Mouse (Mus musculus): ENCODE data around the gene Asf1b.

Gene Asf1b

DNA sequence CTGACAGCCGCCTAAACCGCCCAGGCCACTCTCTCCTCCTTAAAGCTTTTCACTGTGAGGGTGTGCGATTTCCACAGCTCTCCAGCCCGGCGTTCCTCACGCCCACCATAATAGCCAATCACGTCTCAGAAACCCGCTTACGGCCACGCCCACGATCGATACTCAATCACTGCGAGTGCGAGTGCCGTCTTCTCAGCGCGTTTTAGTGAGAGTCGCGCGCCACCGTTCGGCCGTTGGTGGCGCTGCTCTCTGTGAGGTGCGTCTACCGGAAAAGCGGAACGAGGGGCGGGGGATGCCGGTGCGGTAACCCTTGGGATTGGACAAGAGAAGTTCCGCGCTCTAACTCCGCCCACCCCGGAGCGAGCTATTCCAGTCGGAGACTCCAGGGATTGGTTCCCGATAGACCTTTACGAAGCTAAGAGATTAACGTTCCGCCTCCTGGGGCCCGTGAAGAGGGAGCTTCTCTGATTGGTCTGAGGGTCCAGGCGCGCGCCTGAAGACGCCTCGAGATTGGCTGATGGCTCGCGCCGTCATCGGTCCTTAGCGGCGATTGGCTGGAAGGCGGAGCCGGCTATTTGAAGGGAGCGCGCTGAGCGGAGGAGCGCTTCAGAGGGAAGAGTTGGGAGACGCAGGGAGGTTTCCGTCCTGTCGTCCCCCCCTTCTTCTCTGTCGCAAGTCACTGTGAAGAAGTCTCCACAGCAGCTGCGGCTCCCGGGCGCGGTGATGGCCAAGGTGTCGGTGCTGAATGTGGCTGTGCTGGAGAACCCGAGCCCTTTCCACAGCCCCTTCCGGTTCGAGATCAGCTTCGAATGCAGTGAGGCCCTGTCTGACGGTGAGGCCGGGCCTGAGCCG lies at the start of gene Asf1b, which contains the start of gene Gm10644:
Gene Asf1b (plus strand): TSS at position 402 of the 852 bp plus-strand sequence.
Gene Gm10644 (minus strand): TSS at position 100 of the 852 bp plus-strand sequence.
- peak; percentile 100 for DNase-seq (ENCODE audit: low read depth, low spot score)

DNA sequence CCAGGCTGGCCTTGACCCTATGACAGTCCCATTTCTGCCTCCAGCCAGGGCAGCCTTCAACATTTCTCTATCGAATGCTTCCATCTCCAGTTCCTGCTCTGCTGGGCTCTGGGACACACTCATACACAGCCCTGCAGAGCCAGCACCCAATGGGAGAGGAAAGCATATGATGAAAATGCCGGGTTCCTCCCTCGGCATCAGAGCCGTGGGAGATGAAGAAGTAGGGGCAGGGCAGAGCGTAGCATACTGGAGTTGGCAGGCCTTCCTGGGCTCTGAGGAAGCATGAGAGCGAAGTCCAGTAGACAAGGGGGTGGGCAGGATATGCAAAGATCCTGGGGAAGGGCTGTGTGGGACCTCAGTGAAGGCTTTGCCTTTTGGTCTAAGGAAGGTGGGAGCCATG lies 46.7 kb upstream of the Asf1b start:
- no peak for DNase-seq (ENCODE audit: low read depth, low spot score)

DNA sequence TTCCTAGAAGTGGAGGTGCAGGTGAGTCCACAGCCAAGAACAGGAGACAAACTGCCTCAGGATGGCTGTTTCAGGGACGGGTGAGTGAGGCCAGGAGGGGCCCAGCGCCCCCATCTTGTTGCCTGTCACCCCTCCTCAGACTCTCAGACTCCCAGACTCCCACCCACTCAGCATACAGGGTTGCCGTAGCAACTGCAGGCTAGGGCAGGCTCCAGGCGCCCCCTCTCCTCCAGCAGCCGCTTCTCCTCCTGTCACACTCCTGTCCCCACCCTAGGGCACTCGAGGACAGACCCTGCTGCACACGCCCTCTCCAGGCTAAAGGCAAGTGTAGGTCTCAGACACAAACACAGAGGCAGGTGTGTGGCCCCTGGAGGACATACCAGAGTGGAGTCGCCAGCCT lies 46.0 kb upstream of the Asf1b start:
- no peak for DNase-seq (ENCODE audit: low read depth, low spot score)

DNA sequence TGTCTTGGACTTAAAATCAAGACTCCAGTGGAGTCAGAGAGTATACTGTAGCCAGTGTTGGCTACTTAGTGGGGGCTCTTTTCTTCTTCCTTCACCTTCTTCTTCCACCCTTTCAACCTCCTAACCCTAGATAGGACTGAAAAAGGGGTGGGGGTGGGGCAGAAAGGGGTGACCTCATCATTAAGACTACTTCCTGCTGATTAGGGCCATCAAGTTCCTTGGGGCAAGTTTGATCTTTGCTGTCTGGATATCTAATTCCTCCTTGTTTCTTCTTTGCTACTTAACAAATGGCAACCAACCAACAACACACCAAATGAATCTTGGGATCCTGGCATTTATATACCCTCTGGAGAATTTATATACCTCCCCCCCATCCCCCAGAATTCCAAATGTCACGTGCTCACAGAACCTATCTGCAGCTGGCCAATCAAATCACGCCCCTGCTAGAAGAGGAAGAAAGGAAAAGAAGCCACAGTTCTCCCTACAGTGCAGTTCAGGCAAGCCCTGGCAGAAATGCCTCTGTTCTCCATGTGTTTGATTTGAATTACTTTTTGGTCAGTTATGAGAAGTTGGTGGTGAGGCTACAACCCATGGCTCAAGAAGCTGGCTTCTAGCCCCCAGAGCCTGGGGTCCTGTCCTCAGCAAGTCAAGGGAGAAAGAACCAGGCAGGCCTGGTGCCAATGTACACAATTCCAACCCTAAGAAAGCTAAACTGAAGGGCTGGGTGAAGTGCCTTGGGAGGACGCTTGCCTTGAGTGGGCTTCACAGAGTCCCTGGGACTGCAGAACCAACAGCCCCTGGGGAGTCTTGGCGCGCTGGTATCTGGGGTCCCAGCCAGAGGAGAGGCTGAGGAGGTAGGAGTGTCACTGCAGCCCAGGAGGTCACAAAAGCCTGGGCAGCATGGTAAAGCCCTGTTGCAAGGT lies 43.2 kb upstream of the Asf1b start:
- DNase-seq (ENCODE audit: low read depth, low spot score): no peak

DNA sequence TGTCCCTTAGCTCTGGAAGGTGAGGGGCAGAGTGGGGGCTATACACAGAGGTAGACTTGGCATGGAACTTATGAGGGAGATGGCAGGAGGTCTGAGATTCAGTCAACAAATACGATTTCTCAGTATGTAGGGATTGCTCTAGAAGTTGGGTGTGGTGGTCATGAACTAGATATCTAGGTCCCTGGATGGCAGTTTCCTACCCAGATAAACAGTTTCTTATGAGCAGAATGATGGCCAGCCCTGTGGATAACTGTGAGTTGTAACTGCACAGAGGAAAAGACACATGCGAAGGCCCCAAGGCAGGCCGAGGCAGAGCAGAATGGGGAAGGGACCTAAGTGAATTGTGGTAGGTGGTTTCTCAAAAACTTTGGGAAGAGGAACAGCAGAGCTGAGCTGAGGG lies 41.1 kb upstream of the Asf1b start:
- DNase-seq (ENCODE audit: low read depth, low spot score): no peak

DNA sequence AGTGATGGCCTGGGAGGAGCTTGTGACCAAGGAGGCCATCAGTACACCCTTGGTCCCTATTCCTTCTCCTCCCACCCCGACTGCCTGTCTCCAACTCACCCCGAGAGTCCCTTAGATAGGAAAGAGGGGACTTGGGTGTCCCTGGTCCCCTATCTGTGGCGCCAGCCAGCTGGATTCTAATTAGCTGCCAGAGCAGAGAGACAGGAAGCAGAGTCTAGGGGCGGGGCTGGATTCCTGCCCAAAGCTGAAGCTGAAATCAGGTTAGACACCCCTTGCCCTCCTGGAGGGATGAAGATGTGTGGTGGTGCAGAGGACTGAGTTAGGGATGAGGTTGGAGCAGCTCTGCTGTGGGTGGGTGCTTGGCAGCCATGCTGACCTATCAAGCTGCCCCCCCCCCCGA lies 40.4 kb upstream of the Asf1b start:
- no peak for DNase-seq (ENCODE audit: low read depth, low spot score)

DNA sequence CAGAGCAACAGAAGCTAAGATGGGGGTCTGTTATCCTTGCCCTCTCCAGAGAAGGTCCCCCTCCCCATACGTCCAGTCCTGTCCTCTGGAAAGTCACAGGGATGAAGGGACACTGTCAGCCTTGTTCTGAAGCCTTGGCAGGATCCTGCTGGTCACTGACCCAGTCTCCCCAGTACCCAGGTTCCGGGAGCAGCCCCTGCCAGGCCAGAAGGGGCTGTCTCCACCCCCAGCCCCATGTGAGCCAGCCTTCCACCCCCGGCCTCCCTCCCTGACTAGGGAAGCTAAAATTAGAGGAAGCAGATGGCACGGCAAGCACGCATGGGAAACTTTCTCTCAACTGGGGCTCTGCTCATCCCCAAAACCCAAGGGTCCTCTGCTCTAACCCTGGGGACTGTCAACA lies 39.3 kb upstream of the Asf1b start:
- no peak for DNase-seq (ENCODE audit: low read depth, low spot score)

DNA sequence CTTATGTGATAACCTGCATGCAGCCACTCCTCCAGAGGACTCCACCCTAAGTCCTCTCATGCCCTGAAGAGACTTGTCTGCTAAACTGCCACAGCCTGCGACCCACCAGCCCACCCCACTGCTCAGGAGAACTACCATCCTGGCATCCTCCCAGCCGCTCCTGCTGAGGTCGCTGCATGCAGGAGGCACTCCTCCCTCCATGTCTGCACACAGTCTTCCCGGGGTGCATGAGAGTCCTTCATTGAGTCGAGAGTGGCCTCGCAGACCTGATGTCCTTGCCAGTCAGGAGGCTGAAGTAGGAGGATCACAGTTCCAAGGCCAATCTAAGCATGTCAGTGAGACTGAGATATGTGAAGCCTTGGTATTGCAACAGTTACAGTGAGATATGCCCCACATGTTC lies 37.7 kb upstream of the Asf1b start:
- no peak for DNase-seq (ENCODE audit: low read depth, low spot score)

DNA sequence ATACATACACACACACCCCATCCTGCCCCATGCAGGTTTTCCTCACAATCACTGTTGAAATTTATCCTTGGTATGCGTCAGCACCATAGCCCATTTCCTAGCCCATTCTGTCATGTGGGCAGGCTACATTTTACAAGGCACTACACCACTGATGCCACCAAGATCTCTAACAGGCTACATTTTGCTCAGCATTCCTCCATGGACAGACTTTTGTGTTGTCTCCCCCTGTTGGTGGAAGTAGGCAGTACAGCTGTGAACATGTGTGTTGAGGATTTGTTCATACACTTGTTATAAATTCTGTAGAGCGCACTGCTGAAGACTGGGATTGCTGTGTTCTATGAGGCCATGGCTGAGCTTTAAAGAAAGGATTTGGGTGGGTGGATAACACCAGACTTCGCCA lies 33.7 kb upstream of the Asf1b start:
- DNase-seq (ENCODE audit: low read depth, low spot score): peak; percentile 92

DNA sequence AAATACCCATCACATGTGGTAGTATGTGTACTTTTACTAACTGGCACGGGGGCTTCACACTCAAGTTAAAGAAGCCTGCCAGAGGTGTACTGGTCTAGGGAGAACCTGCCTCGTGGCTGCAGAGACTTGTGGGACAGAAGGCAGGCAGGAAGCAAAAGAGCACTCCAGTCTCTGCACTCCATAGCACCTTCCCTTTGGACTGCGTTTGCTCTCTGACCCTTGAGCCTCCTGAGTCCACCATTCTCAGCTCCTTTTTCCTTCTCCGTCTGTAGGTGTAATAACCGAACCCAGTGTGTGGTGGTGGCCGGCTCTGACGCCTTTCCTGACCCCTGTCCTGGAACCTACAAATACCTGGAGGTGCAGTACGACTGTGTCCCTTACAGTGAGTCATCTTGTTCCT lies 32.6 kb upstream of the Asf1b start:
- no peak for DNase-seq (ENCODE audit: low read depth, low spot score)

DNA sequence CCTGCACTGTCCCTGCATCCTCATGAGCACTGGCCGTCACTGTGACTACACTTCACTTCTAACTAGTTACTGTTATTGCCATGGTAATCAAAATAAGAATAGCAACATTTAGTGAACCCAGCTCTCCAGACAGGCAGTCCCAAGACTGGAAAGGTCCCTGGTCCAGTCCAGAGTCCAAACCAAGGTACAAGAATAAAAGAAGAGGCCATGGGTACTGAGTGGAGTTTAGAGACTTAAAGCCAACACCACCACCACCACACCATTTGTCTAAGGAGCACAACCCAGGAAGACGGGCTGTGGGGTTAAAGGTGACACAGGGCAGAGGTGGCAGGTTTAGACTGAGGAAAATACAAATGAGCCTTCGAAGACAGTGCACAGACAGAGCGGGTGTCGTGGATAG lies 30.7 kb upstream of the Asf1b start:
- DNase-seq (ENCODE audit: low read depth, low spot score): no peak

DNA sequence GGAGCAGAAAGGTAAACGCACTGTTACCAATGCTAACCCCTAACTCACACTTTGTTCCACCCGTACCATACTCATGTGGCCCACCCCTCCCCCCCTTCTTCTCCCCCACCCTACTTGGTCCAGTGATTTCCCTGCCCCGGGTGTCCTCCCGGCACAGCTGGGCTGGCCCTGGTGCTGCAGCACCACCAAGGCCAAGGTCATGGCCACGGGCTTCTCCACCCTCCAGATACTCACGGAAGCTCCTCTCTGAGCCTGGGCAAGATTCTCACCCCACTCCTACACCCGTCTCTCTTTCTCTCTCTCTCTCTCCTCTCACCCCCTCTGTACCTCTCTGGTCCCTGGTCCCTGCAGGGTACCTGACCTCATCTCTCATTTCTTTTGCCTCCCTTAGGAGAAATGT lies 29.0 kb upstream of the Asf1b start:
- no peak for DNase-seq (ENCODE audit: low read depth, low spot score)

DNA sequence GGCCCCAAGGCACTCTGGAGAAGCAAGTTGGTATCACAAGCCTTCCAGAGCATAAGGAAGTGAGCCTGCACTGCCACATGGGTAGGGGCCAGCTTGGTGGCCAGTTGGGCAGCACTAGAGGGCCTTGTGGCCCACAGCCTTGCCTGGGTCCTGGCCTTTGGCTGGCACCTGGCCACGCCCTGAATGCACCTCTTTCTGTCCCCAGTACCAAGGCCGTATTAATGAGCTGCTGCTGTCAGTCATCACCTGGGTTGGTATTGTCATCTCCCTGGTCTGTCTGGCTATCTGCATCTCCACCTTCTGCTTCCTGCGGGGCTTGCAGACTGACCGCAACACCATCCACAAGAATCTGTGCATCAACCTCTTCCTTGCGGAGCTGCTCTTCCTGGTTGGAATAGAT lies 21.1 kb upstream of the Asf1b start:
- DNase-seq (ENCODE audit: low read depth, low spot score): no peak

DNA sequence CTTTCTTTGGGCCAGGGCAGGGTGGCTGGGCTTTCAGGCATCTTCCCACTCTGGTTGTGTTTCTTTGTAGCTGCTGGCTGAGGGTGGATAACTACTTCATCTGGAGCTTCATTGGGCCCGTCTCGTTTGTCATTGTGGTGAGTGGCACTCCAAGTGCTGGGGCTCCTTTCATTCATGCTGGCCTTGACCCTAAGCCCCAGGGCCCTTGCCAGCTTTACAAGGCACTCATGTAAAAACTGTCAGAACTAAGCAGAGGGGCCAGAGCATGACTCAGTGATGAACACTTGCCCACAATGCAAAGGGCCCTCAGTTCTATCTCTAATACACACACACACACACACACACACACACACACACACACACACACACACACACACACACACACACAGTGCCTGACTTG lies 20.3 kb upstream of the Asf1b start:
- no peak for DNase-seq (ENCODE audit: low read depth, low spot score)

DNA sequence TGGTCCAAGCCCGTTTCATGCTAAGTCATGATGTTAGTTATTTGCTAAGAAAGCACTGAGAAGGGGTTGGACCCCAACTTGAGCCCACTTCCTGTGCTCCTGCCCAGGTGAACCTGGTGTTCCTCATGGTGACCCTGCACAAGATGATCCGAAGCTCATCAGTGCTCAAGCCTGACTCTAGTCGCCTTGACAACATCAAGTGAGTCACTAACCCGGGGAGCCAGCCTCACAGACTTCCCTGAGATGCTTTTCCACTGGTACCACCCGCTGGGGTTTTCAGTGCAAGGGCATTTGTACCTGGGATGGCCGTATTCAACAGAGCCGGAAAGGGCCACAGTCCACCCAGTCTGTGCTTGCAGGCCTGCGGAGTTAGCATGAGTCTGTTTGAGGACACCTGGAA lies 19.9 kb upstream of the Asf1b start:
- no peak for DNase-seq (ENCODE audit: low read depth, low spot score)

DNA sequence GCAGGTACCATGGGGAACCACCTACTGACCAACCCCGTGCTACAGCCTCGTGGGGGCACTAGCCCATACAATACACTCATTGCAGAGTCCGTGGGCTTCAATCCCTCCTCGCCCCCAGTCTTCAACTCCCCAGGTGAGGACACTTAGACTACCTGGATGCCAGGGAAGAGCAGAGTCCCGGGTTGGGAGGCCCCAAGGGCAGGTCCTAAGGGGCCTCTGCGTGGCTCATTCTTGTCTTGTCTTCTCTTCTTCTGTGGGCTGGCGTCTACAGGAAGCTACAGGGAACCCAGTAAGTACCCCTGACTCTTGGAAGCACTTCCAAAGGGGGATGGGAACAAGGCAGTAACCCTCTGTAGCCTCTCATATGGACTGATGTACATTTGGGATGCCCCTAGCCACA lies 17.7 kb upstream of the Asf1b start:
- no peak for DNase-seq (ENCODE audit: low read depth, low spot score)

DNA sequence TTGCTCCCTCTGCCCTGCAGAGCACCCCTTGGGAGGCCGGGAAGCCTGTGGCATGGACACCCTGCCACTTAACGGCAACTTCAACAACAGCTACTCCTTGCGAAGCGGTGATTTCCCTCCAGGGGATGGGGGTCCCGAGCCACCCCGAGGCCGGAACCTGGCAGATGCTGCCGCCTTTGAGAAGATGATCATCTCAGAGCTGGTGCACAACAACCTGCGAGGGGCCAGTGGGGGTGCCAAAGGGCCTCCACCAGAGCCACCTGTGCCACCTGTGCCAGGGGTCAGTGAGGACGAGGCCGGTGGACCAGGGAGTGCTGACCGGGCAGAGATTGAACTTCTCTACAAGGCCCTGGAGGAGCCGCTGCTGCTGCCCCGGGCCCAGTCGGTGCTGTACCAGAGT lies 17.0 kb upstream of the Asf1b start:
- DNase-seq (ENCODE audit: low read depth, low spot score): no peak

DNA sequence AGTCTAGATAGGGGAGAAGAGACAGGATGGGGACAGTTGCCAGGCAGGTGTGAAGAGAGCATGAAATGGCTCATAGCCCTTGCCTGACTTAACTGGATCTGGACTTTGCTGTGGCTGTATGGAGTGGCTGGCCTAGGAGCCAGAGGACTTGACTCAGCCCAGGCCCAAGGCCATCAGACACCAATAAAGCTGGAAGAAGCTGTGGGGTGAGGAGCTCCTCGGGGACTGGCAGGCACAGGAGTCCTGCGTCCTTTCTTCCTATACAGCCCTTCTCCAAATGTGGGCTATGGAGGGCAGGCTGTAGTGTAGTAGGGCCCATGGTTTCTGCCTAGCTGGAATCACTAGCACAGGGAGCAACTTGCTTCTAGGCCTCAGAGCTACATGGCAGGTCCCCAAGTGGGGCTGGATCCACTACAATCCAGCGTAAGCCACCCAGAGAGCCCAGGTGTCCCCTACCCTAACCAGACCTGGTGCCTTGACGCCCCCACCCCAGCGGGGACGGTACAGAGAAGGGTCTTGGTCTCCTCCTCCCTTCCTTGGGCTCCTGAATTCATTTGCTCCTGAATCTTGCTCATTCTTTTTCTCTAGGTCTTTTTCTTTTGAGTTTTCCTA lies 14.1 kb upstream of the Asf1b start:
- no peak for DNase-seq (ENCODE audit: low read depth, low spot score)

DNA sequence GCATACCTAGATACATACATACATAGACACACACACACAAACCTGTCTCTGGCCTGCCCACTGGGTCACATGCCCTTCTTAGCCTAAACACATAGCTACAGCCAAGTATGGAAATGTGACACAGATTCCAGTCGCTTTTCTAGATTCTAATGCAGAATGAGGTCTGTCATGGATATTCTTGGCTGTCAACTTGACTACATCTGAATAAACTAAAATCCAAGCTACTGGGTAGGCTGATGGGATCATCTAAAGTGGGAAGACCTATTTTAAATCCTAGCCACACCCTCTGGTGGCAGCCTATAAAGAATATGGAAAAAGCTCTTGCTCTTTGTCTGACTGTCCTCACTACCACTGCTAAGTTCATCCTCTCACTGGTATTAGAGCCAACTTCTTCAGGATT lies 12.9 kb upstream of the Asf1b start:
- DNase-seq (ENCODE audit: low read depth, low spot score): no peak

DNA sequence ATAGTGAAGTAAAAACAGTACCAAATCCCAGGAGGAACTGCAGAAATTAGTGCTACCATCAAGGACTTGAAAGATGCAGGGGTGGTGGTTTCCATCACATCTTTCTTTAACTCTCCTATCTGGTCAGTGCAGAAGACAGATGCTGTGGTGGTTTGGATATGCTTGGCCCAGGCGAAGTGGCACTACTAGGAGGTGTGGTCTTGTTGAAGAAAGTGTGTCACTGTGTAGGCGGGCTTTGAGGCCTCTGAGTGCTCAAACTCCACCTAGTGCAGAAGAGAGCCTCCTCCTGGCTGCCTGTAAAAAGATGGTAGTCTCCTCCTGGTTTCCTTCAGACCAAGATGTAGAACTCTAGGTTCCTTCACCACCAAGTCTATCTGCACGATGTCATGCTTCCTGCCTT lies 9.8 kb upstream of the Asf1b start:
- DNase-seq (ENCODE audit: low read depth, low spot score): peak; percentile 19

DNA sequence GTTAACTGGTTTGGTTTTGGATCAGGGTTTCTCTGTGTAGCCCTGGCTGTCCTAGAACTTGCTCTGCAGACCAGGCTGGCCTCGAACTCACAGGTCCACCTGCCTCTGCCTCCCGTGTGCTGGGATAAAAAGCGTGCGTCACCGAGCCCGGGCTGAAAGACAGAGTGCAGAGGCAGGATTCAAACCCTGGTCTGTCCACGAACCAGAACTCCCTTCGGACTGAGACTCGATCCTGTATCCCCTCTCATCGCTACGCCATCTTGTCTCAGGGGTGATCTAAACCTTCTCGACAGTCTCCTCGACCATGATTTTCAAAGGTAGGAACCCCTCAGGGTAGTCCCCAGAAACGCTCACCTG lies 580 bp upstream of the Asf1b start:
- DNase-seq (ENCODE audit: low read depth, low spot score): no peak

DNA sequence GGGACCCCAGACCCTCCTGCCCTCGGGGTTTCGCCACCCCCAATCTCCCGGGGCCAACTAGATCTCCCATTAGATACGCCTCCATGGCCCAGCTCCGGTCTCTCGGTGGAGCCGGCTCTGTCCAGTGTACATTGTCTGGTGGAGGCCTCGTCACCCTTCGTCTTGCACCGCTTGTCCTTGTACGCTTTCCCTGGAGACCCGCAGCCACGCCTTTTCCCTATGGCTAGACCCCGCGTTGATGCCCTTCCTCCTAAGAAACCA lies 581 bp downstream of the Asf1b start:
- no peak for DNase-seq (ENCODE audit: low read depth, low spot score)

DNA sequence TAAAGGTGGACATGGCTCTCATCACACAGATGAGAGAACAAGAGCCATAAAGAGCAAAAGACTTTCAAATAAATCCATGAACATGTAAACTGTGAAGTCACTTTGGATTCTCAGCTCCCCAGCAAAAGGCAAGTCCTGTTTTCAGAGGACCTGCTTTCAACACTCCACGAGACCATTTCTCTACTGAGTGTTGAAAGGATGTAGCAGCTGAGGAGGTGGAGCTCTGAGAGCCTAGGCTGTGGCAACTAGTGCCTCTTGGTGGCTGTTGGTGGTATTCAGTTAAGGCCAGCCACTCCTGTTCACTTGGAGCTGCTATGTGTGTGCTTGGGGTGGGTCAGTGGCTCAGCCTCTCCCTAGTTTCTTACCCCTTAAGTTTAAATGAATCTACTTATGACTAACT lies 1.5 kb downstream of the Asf1b start:
- DNase-seq (ENCODE audit: low read depth, low spot score): peak; percentile 86
